Mouse (Mus musculus): ENCODE data around the gene Akr1d1. TPM values are rescaled to one million over a fixed set of nuclear protein-coding genes. Genes with fewer than 3 reads are reported as not detected.

The Akr1d1 gene
- polyA plus RNA-seq, 1 experiment: 19.1 TPM

DNA sequence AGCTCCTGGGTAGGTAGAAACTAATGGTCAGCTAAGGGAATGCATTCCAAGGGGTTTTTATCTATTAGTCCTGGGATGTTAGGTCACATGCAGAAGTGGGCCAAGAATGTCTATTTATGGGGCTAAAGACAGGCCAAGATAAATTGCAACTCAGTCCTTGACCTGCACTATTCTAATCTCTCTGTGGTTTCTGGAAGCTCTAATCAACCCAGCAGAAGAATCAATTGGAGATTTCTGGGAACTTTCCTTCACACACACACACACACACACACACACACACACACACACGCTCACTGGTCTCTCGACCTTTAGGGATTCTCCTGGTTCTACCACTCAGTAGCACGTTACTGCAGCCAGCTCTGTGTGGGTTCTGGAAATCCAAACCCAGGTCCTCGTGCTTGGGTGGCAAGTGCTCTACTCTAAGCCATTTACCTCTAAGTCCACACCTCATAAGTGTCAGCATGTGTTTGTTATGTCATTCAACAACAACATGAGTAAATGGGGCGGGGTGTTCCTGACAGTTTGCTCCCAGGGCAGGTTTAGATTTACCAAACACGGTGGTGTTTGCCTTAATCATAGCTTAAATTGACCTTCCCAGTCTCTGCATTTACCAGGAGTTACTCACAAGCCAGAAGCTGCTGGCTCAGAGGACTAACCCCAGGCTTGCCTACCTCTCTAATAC, 82.8 kb downstream of the Akr1d1 start:
- Histone ChIP-seq H3K4me3 (ENCODE audit: insufficient read depth, low read depth, low read length) (no peak overlapping the region), H3K27me3 (replicated peaks; ENCODE audit: control insufficient read depth, insufficient read depth, low read length) (no peaks in the 10 kb centered on the region), H3K4me1 (ENCODE audit: control insufficient read depth, insufficient read depth, low read length) (no peaks in the 10 kb centered on the region; the same call in 1 of the 2 replicates), H3K36me3 (ENCODE audit: control insufficient read depth, insufficient read depth, low read length) (no peaks in the 10 kb centered on the region), H3K27ac (ENCODE audit: insufficient read depth, low read depth, low read length) (no peak overlapping the region)
- TF ChIP-seq POLR2A (IDR thresholded peaks at IDR 0.05; ENCODE audit: low read depth, low read length) (no peak), CTCF (conservative IDR thresholded peaks at IDR 0.05; ENCODE audit: insufficient read depth, insufficient read length, low read depth, low read length) (no peak)
- 75% methylated on average over 6 of the region's 6 CpGs for whole genome bisulfite sequencing
- no peak for DNase-seq

DNA sequence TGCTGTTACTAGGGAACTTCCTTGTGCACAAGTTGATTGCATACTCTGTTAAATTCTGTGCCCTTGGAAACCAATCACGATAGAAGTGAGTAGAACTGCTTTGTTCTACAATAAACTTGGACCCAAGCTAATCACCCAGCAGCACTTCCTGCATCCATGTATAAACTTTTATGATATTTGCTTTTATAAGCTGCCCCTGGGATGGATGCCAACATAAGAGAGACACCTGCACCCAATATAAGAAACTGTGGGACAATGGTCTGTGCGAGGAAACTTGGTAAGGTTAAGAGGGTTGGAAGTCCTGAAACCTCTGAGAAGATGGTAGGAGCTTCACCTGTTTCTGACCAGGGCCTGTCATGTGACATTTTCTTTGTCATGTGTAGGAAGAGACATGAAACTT, 85.5 kb downstream of the Akr1d1 start:
- peaks cover 5% of the 10 kb centered on the region; the same call in 1 of the 2 replicates for H3K4me1 ChIP-seq (ENCODE audit: control insufficient read depth, insufficient read depth, low read length)
- WGBS: 72% methylated on average over 2 of the region's 2 CpGs
- no peaks in the 10 kb centered on the region for H3K27me3 ChIP-seq (replicated peaks; ENCODE audit: control insufficient read depth, insufficient read depth, low read length)
- no peaks in the 10 kb centered on the region for H3K36me3 ChIP-seq (ENCODE audit: control insufficient read depth, insufficient read depth, low read length)
- no peak for DNase-seq
- H3K4me3 ChIP-seq (ENCODE audit: insufficient read depth, low read depth, low read length): no peak overlapping the region
- H3K27ac ChIP-seq (ENCODE audit: insufficient read depth, low read depth, low read length): no peak overlapping the region
- no peak for TF ChIP-seq CTCF (conservative IDR thresholded peaks at IDR 0.05; ENCODE audit: insufficient read depth, insufficient read length, low read depth, low read length)
- TF ChIP-seq POLR2A (IDR thresholded peaks at IDR 0.05; ENCODE audit: low read depth, low read length): no peak

DNA sequence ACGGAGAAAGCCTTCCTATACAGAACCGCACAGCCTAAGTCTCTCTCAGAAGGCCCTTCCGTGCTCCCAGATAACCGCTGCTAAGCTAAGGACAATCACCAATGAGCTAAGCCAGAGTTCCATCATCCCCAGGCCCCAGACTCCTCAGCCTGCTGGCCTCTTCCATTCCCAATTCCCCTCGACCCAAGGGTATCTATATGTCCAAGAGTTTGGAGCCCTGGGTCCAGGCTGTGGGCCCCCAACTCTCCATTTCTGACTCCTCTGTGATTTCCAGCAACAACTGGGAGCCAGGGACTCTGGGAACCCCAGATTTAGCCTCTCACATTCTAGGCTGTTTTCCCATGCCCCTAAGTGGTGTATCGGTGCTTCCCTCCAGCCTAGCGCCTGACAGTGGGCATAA, 86.2 kb downstream of the Akr1d1 start:
- no peak for DNase-seq
- no peak for TF ChIP-seq CTCF (conservative IDR thresholded peaks at IDR 0.05; ENCODE audit: insufficient read depth, insufficient read length, low read depth, low read length)
- no peak for TF ChIP-seq POLR2A (IDR thresholded peaks at IDR 0.05; ENCODE audit: low read depth, low read length)
- 99% methylated on average over 7 of the region's 7 CpGs for WGBS
- Histone ChIP-seq H3K36me3 (ENCODE audit: control insufficient read depth, insufficient read depth, low read length) (no peaks in the 10 kb centered on the region), H3K27me3 (replicated peaks; ENCODE audit: control insufficient read depth, insufficient read depth, low read length) (no peaks in the 10 kb centered on the region), H3K27ac (ENCODE audit: insufficient read depth, low read depth, low read length) (no peak overlapping the region), H3K4me3 (ENCODE audit: insufficient read depth, low read depth, low read length) (no peak overlapping the region), H3K4me1 (ENCODE audit: control insufficient read depth, insufficient read depth, low read length) (peaks cover 5% of the 10 kb centered on the region; the same call in 1 of the 2 replicates)

DNA sequence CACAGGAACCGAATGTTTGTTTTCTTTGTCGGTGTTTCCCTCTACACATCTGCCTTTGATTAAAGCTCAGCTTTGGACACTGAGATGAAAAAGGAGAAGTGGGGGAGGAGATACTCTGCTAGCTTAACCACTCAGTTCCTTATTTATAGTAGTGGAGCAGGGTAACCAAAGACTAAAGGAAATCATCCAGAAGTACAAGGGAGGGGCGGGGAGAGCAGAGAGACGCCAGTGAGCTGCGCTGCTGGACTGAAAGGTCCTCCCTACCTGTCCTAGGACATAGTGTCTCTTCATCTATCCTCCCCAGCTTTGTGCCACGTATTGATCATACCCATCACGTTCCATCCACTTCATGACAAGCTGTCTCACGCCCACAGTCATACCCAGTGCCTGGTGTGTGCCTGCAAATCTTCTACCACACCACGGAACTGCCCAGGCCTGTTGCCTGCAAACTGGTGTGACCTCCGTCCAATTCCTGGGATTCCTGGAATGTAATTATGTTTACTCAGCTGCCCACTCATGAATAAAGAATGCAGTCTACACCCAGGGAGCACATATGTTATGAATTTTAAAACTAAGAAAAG, 87.5 kb downstream of the Akr1d1 start:
- no peaks in the 10 kb centered on the region for H3K36me3 ChIP-seq (ENCODE audit: control insufficient read depth, insufficient read depth, low read length)
- DNase-seq: peak; percentile 79
- peaks cover 5% of the 10 kb centered on the region; the same call in 1 of the 2 replicates for H3K4me1 ChIP-seq (ENCODE audit: control insufficient read depth, insufficient read depth, low read length)
- H3K4me3 ChIP-seq (ENCODE audit: insufficient read depth, low read depth, low read length): no peak overlapping the region
- 23% methylated on average over 10 of the region's 10 CpGs for WGBS
- no peak for TF ChIP-seq POLR2A (IDR thresholded peaks at IDR 0.05; ENCODE audit: low read depth, low read length)
- TF ChIP-seq CTCF (conservative IDR thresholded peaks at IDR 0.05; ENCODE audit: insufficient read depth, insufficient read length, low read depth, low read length): no peak
- peak overlapping the region; percentile 93 for H3K27ac ChIP-seq (ENCODE audit: insufficient read depth, low read depth, low read length)
- no peaks in the 10 kb centered on the region for H3K27me3 ChIP-seq (replicated peaks; ENCODE audit: control insufficient read depth, insufficient read depth, low read length)

Other genes with a start within 250 kb of the Akr1d1 start
- gene Dgki, start 230.0 kb upstream of the Akr1d1 start, polyA plus RNA-seq (2012; rRNA removed): 0.03 and 0.05 TPM in 2 replicates
- 23.3 and 25.0 TPM in 2 replicates for gene Creb3l2, start 88.0 kb upstream of the Akr1d1 start, polyA plus RNA-seq (2012; rRNA removed)